Mouse (Mus musculus) ovary, postnatal 14 days (tissue): ENCODE data around the gene Gm45208.
A peak's percentile ranks its signal among the peaks of the same experiment; 100 is the strongest.

Experiments
- DNase-seq: peaks from one replicate; pipeline ENCODE4 v3.0.0; 2022; ENCODE audit warnings: low spot score

Gene Gm45208

GRCm38 (mm10) chrX:7775501-7776205 lies 53.6 kb downstream of the Gm45208 start:
- no peak for DNase-seq

GRCm38 (mm10) chrX:7776329-7777082 lies 54.5 kb downstream of the Gm45208 start:
- DNase-seq: peak; percentile 54

- no peak for DNase-seq
These were observed 56.6 kb downstream of the Gm45208 start for GRCm38 (mm10) chrX:7778450-7779244.

- DNase-seq: no peak
These were observed 57.2 kb downstream of the Gm45208 start for GRCm38 (mm10) chrX:7779294-7779693.
